Mouse (Mus musculus) midbrain, embryonic 10.5 days (tissue): ENCODE measurements around the gene Psmb3. TPM values are rescaled to one million over a fixed set of nuclear protein-coding genes. Genes with fewer than 3 reads are reported as not detected.
"Not testable (repeated sequence)": the region's sequence is repeated elsewhere in the genome, so short reads cannot be mapped to it uniquely, and the experiment has no call there.

Experiments used
- DNase-seq: peaks from one replicate; pipeline ENCODE4 v3.0.0-alpha.2; 2017; ENCODE audit warnings: low spot score
- H3K27ac ChIP-seq: fragments of 300-500 bp; sonication (generic); replicated peaks from 2 replicates; pipeline ENCODE4 v1.5.1; 2016; ENCODE audit warnings: mild to moderate bottlenecking
- H3K27me3 ChIP-seq: fragments of 300-500 bp; sonication (generic); 2 replicates; pipeline ENCODE4 v1.6.1; 2016; ENCODE audit warnings: low read depth, mild to moderate bottlenecking; ENCODE audit not compliant: poor library complexity, severe bottlenecking
- H3K36me3 ChIP-seq: fragments of 300-500 bp; sonication (generic); 2 replicates; pipeline ENCODE4 v1.6.1; 2016; ENCODE audit warnings: mild to moderate bottlenecking, moderate library complexity
- H3K4me1 ChIP-seq: fragments of 300-500 bp; sonication (generic); 2 replicates; pipeline ENCODE4 v1.6.1; 2016
- H3K4me3 ChIP-seq: fragments of 300-500 bp; sonication (generic); 2 replicates; pipeline ENCODE4 v1.5.1; 2016; ENCODE audit warnings: mild to moderate bottlenecking, moderate library complexity
- H3K9me3 ChIP-seq: fragments of 300-500 bp; sonication (generic); replicated peaks from 2 replicates; pipeline ENCODE4 v1.6.1; 2016; ENCODE audit warnings: mild to moderate bottlenecking
- WGBS: fragments of 180-500 bp; shearing (Covaris S2); methylation state at CpG from one replicate; pipeline ENCODE4 v1.1.7; 2016; 5-methylcytosine and 5-hydroxymethylcytosine counted together
- polyA plus RNA-seq: library from polyadenylated mRNA; unstranded; fragments of >200 nt; fragmentation: Nextera tagmentation; extraction: Ambion mirVana; gene quantifications from 2 replicates; pipeline ENCODE4 v1.2.1, GENCODE M21; 2016

Psmb3 gene
- polyA plus RNA-seq: 606 and 631 TPM in 2 replicates

- Histone ChIP-seq H3K27me3 (0 out of 2 replicates have a peak, but pooled peaks cover 7% of the 10 kb centered on the region), H3K9me3 (no peaks in the 10 kb centered on the region), H3K36me3 (peaks cover 38% of the 10 kb centered on the region), H3K4me3 (peak within 1 kb of the TSS; percentile 90), H3K4me1 (peaks cover 41% of the 10 kb centered on the region), H3K27ac (peak within 1 kb of the TSS; percentile 85)
- under 1% methylated on average over 35 of the region's 35 CpGs for WGBS
- peak; percentile 97 for DNase-seq
These were observed at the start of gene Psmb3 for GRCm38 (mm10) chr11:97703039-97703826. Psmb3 (plus strand) TSS chr11:97703399.

- no peak overlapping the region for H3K27ac ChIP-seq
- WGBS: 91% methylated on average over 2 of the region's 2 CpGs
- no peaks in the 10 kb centered on the region for H3K36me3 ChIP-seq
- H3K4me1 ChIP-seq: peaks cover 16% of the 10 kb centered on the region
- no peaks in the 10 kb centered on the region; the same call in 1 of the 2 replicates for H3K9me3 ChIP-seq
- no peak for DNase-seq
- H3K27me3 ChIP-seq: peaks cover 12% of the 10 kb centered on the region
- H3K4me3 ChIP-seq: no peak overlapping the region
These were observed 49.0 kb upstream of the Psmb3 start for GRCm38 (mm10) chr11:97654210-97654609.

GRCm38 (mm10) chr11:97656269-97656971 is 46.8 kb upstream of the Psmb3 start:
- Histone ChIP-seq H3K36me3 (no peaks in the 10 kb centered on the region), H3K4me3 (no peak overlapping the region), H3K27me3 (peaks cover 28% of the 10 kb centered on the region), H3K27ac (no peak overlapping the region), H3K4me1 (peaks cover 33% of the 10 kb centered on the region), H3K9me3 (no peaks in the 10 kb centered on the region; the same call in 1 of the 2 replicates)
- no peak for DNase-seq
- 77% methylated on average over 14 of the region's 14 CpGs for WGBS

GRCm38 (mm10) chr11:97657184-97657945 is 45.8 kb upstream of the Psmb3 start:
- Histone ChIP-seq H3K4me1 (peaks cover 42% of the 10 kb centered on the region), H3K27me3 (peaks cover 37% of the 10 kb centered on the region), H3K36me3 (no peaks in the 10 kb centered on the region), H3K4me3 (no peak overlapping the region), H3K27ac (no peak overlapping the region), H3K9me3 (no peaks in the 10 kb centered on the region; the same call in 1 of the 2 replicates)
- 59% methylated on average over 5 of the region's 6 CpGs for WGBS
- DNase-seq: no peak

GRCm38 (mm10) chr11:97657967-97658366 is 45.2 kb upstream of the Psmb3 start:
- H3K27me3 ChIP-seq: peaks cover 40% of the 10 kb centered on the region
- peaks cover 47% of the 10 kb centered on the region for H3K4me1 ChIP-seq
- H3K36me3 ChIP-seq, H3K4me3 ChIP-seq, H3K27ac ChIP-seq, H3K9me3 ChIP-seq, DNase-seq: not testable (repeated sequence)
- WGBS: 87% methylated on average over 6 of the region's 6 CpGs

GRCm38 (mm10) chr11:97658751-97659266 is 44.4 kb upstream of the Psmb3 start:
- Histone ChIP-seq H3K4me1 (peaks cover 50% of the 10 kb centered on the region), H3K4me3 (peak overlapping the region; percentile 95), H3K36me3 (no peaks in the 10 kb centered on the region), H3K27me3 (peaks cover 40% of the 10 kb centered on the region), H3K9me3 (no peaks in the 10 kb centered on the region), H3K27ac (no peak overlapping the region)
- 68% methylated on average over 11 of the region's 11 CpGs for WGBS
- DNase-seq: no peak

- no peak for DNase-seq
- Histone ChIP-seq H3K36me3 (no peaks in the 10 kb centered on the region), H3K27ac (peak overlapping the region; percentile 95)
These were observed 43.8 kb upstream of the Psmb3 start for GRCm38 (mm10) chr11:97659267-97659989.

GRCm38 (mm10) chr11:97659990-97660714 is 43.0 kb upstream of the Psmb3 start:
- peak; percentile 84 for DNase-seq
- H3K27me3 ChIP-seq: peaks cover 40% of the 10 kb centered on the region
- no peaks in the 10 kb centered on the region for H3K9me3 ChIP-seq
- H3K4me3 ChIP-seq: peak overlapping the region; percentile 95
- WGBS: under 1% methylated on average over 78 of the region's 78 CpGs
- H3K27ac ChIP-seq: peak overlapping the region; percentile 95
- H3K36me3 ChIP-seq: peaks cover 5% of the 10 kb centered on the region
- peaks cover 64% of the 10 kb centered on the region for H3K4me1 ChIP-seq

More at GRCm38 (mm10) chr11:97659267-97659989, 43.8 kb upstream of the Psmb3 start:
- Histone ChIP-seq H3K4me3 (peak overlapping the region; percentile 95), H3K4me1 (peaks cover 57% of the 10 kb centered on the region), H3K27me3 (peaks cover 40% of the 10 kb centered on the region), H3K9me3 (no peaks in the 10 kb centered on the region)
- WGBS: 11% methylated on average over 13 of the region's 13 CpGs

GRCm38 (mm10) chr11:97660734-97661647 is 42.2 kb upstream of the Psmb3 start:
- H3K4me3 ChIP-seq: peak overlapping the region; percentile 95
- peaks cover 68% of the 10 kb centered on the region for H3K4me1 ChIP-seq
- H3K27me3 ChIP-seq: peaks cover 40% of the 10 kb centered on the region
- H3K36me3 ChIP-seq: peaks cover 13% of the 10 kb centered on the region
- peak overlapping the region; percentile 95 for H3K27ac ChIP-seq
- H3K9me3 ChIP-seq: no peaks in the 10 kb centered on the region; the same call in 1 of the 2 replicates
- DNase-seq: no peak
- WGBS: 2% methylated on average over 27 of the region's 27 CpGs

GRCm38 (mm10) chr11:97661648-97662133 is 41.5 kb upstream of the Psmb3 start:
- H3K27ac ChIP-seq: peak overlapping the region; percentile 95
- DNase-seq: peak; percentile 82
- peaks cover 65% of the 10 kb centered on the region for H3K4me1 ChIP-seq
- H3K27me3 ChIP-seq: peaks cover 40% of the 10 kb centered on the region
- peaks cover 20% of the 10 kb centered on the region for H3K36me3 ChIP-seq
- H3K4me3 ChIP-seq: peak overlapping the region; percentile 95
- WGBS: 0% methylated on average over 20 of the region's 20 CpGs
- no peaks in the 10 kb centered on the region; the same call in 1 of the 2 replicates for H3K9me3 ChIP-seq
